Mouse (Mus musculus): Measurements from ENCODE around the gene Nav3. TPM values are rescaled to one million over a fixed set of nuclear protein-coding genes. Genes with fewer than 3 reads are reported as not detected.
"Not testable (repeated sequence)": the region's sequence is repeated elsewhere in the genome, so short reads cannot be mapped to it uniquely, and the experiment has no call there.

Gene Nav3
- polyA plus RNA-seq, 1 experiment = 0.30 TPM

GRCm38 (mm10) chr10:110019266-110019866, 436.6 kb downstream of the Nav3 start:
- no peaks in the 10 kb centered on the region for H3K27me3 ChIP-seq (ENCODE audit: control insufficient read depth, insufficient read depth, low read length)
- H3K36me3 ChIP-seq (ENCODE audit: control insufficient read depth, insufficient read depth, low read length) = no peaks in the 10 kb centered on the region
- no peak for TF ChIP-seq CTCF (IDR thresholded peaks at IDR 0.05; ENCODE audit: extremely low read depth, insufficient read length, insufficient replicate concordance, low read depth, low read length)
- no peak for TF ChIP-seq POLR2A (IDR thresholded peaks at IDR 0.05; ENCODE audit: low read depth, low read length)
- 42% methylated on average over 4 of the region's 4 CpGs for whole genome bisulfite sequencing
- no peaks in the 10 kb centered on the region for H3K4me1 ChIP-seq (ENCODE audit: control insufficient read depth, insufficient read depth, insufficient read length, low read length)
- no peak overlapping the region for H3K27ac ChIP-seq (ENCODE audit: insufficient read depth, low read depth, low read length)
- no peak overlapping the region for H3K4me3 ChIP-seq (ENCODE audit: low read depth, low read length)

GRCm38 (mm10) chr10:110001328-110001727, 454.7 kb downstream of the Nav3 start:
- WGBS = 74% methylated on average over 5 of the region's 5 CpGs

GRCm38 (mm10) chr10:110000755-110001247, 455.2 kb downstream of the Nav3 start:
- WGBS = 29% methylated on average over 3 of the region's 3 CpGs
- TF ChIP-seq CTCF (IDR thresholded peaks at IDR 0.05; ENCODE audit: extremely low read depth, insufficient read length, insufficient replicate concordance, low read depth, low read length) (no peak), POLR2A (IDR thresholded peaks at IDR 0.05; ENCODE audit: low read depth, low read length) (no peak)
- Histone ChIP-seq H3K36me3 (ENCODE audit: control insufficient read depth, insufficient read depth, low read length) (no peaks in the 10 kb centered on the region), H3K27me3 (ENCODE audit: control insufficient read depth, insufficient read depth, low read length) (no peaks in the 10 kb centered on the region), H3K27ac (ENCODE audit: insufficient read depth, low read depth, low read length) (no peak overlapping the region), H3K4me1 (ENCODE audit: control insufficient read depth, insufficient read depth, insufficient read length, low read length) (no peaks in the 10 kb centered on the region), H3K4me3 (ENCODE audit: low read depth, low read length) (no peak overlapping the region)

More at GRCm38 (mm10) chr10:110001328-110001727, 454.7 kb downstream of the Nav3 start:
- not testable (repeated sequence) for H3K4me3 ChIP-seq (ENCODE audit: low read depth, low read length); H3K36me3 ChIP-seq (ENCODE audit: control insufficient read depth, insufficient read depth, low read length); H3K27me3 ChIP-seq (ENCODE audit: control insufficient read depth, insufficient read depth, low read length); H3K4me1 ChIP-seq (ENCODE audit: control insufficient read depth, insufficient read depth, insufficient read length, low read length); H3K27ac ChIP-seq (ENCODE audit: insufficient read depth, low read depth, low read length)

GRCm38 (mm10) chr10:109999904-110000303, 456.1 kb downstream of the Nav3 start:
- WGBS = 68% methylated on average over 10 of the region's 10 CpGs
- Histone ChIP-seq H3K36me3 (ENCODE audit: control insufficient read depth, insufficient read depth, low read length) (no peaks in the 10 kb centered on the region), H3K4me3 (ENCODE audit: low read depth, low read length) (no peak overlapping the region), H3K27ac (ENCODE audit: insufficient read depth, low read depth, low read length) (no peak overlapping the region), H3K4me1 (ENCODE audit: control insufficient read depth, insufficient read depth, insufficient read length, low read length) (no peaks in the 10 kb centered on the region), H3K27me3 (ENCODE audit: control insufficient read depth, insufficient read depth, low read length) (no peaks in the 10 kb centered on the region)
- no peak for TF ChIP-seq CTCF (IDR thresholded peaks at IDR 0.05; ENCODE audit: extremely low read depth, insufficient read length, insufficient replicate concordance, low read depth, low read length)
- TF ChIP-seq POLR2A (IDR thresholded peaks at IDR 0.05; ENCODE audit: low read depth, low read length) = no peak

- H3K4me1 ChIP-seq (ENCODE audit: control insufficient read depth, insufficient read depth, insufficient read length, low read length) = no peaks in the 10 kb centered on the region
- TF ChIP-seq POLR2A (IDR thresholded peaks at IDR 0.05; ENCODE audit: low read depth, low read length) (no peak), CTCF (IDR thresholded peaks at IDR 0.05; ENCODE audit: extremely low read depth, insufficient read length, insufficient replicate concordance, low read depth, low read length) (no peak)
- H3K27ac ChIP-seq (ENCODE audit: insufficient read depth, low read depth, low read length) = no peak overlapping the region
- 73% methylated on average over 5 of the region's 5 CpGs for WGBS
- H3K36me3 ChIP-seq (ENCODE audit: control insufficient read depth, insufficient read depth, low read length) = no peaks in the 10 kb centered on the region
- no peak overlapping the region for H3K4me3 ChIP-seq (ENCODE audit: low read depth, low read length)
- H3K27me3 ChIP-seq (ENCODE audit: control insufficient read depth, insufficient read depth, low read length) = no peaks in the 10 kb centered on the region
These were observed 461.7 kb downstream of the Nav3 start for GRCm38 (mm10) chr10:109994302-109994701.

- no peaks in the 10 kb centered on the region for H3K4me1 ChIP-seq (ENCODE audit: control insufficient read depth, insufficient read depth, insufficient read length, low read length)
- WGBS = 65% methylated on average over 8 of the region's 8 CpGs
- no peaks in the 10 kb centered on the region for H3K27me3 ChIP-seq (ENCODE audit: control insufficient read depth, insufficient read depth, low read length)
- TF ChIP-seq CTCF (IDR thresholded peaks at IDR 0.05; ENCODE audit: extremely low read depth, insufficient read length, insufficient replicate concordance, low read depth, low read length) = no peak
- no peak for TF ChIP-seq POLR2A (IDR thresholded peaks at IDR 0.05; ENCODE audit: low read depth, low read length)
- H3K27ac ChIP-seq (ENCODE audit: insufficient read depth, low read depth, low read length) = no peak overlapping the region
- no peak overlapping the region for H3K4me3 ChIP-seq (ENCODE audit: low read depth, low read length)
- no peaks in the 10 kb centered on the region for H3K36me3 ChIP-seq (ENCODE audit: control insufficient read depth, insufficient read depth, low read length)
These were observed 470.0 kb downstream of the Nav3 start for GRCm38 (mm10) chr10:109985824-109986485.

- 83% methylated on average over 8 of the region's 8 CpGs for WGBS
- no peak for TF ChIP-seq CTCF (IDR thresholded peaks at IDR 0.05; ENCODE audit: extremely low read depth, insufficient read length, insufficient replicate concordance, low read depth, low read length)
- no peak for TF ChIP-seq POLR2A (IDR thresholded peaks at IDR 0.05; ENCODE audit: low read depth, low read length)
These were observed 479.7 kb downstream of the Nav3 start for GRCm38 (mm10) chr10:109976351-109976750.

More at GRCm38 (mm10) chr10:109976351-109976750, 479.7 kb downstream of the Nav3 start:
- Histone ChIP-seq H3K36me3 (ENCODE audit: control insufficient read depth, insufficient read depth, low read length) (no peaks in the 10 kb centered on the region), H3K27me3 (ENCODE audit: control insufficient read depth, insufficient read depth, low read length) (no peaks in the 10 kb centered on the region), H3K4me1 (ENCODE audit: control insufficient read depth, insufficient read depth, insufficient read length, low read length) (no peaks in the 10 kb centered on the region), H3K4me3 (ENCODE audit: low read depth, low read length) (no peak overlapping the region), H3K27ac (ENCODE audit: insufficient read depth, low read depth, low read length) (no peak overlapping the region)
